Mouse (Mus musculus): ENCODE measurements around the gene Lca5l. TPM values are rescaled to one million over a fixed set of nuclear protein-coding genes. Genes with fewer than 3 reads are reported as not detected.

The Lca5l gene
- polyA plus RNA-seq (2015; fragmentation: Nextera tagmentation; extraction: Ambion mirVana) = 1.2 and 1.6 TPM in 2 replicates

DNA sequence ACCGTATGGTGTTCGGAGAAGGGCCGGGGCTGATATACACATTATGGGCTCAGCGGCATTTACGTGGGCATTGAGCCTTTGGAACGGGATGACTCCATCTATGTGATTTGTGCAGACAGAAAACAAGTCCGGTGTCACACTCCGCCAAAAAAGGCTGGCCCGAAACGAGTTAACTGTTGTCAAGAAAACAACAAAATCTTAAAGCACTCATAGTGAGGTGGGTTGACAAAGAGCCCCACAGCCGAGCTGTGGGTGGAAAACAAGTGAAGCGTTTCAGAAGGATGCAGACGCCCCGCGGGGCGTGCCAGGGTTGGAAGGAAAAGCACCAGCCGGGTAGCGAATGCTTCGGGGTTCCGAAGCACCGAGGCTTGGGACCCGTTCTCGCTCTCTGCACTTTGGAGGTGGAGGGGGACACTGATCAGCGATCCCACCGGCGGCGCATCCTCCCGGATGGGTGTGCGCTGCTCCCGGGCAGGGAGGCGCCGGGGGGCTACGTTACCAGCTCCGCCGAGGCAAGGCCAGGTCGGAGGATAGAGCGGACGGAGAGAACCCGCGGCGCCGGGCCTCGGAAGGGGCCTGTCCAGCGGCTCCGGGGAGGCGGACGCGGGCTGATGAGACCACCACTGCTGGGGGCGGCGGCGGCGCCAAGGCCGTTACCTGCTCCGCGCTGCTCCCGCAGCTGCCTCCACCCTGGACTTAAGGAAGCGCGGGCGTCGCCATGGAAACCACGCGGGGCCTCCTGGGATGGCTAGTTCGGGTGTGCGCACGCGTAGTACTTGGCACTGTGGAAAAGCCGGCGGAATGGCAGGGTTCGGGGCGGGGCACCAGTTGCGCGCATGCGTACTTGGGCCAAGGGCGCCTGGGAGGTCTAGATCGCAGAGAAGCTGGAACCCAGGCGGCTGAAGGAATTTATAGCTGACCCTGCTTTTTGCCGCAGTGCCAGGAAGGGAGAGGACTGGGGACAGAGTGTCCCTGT, at the start of gene Lca5l:
Gene Lca5l, minus strand, starts transcription at position 741 of the 976 bp plus-strand sequence.
- H3K36me3 ChIP-seq = no peaks in the 10 kb centered on the region
- under 1% methylated on average over 77 of the region's 77 CpGs for WGBS
- H3K4me3 ChIP-seq = peak within 1 kb of the TSS; percentile 92
- peaks cover 7% of the 10 kb centered on the region; the same call in 1 of the 2 replicates for H3K27me3 ChIP-seq (replicated peaks)
- H3K27ac ChIP-seq (replicated peaks) = peak within 1 kb of the TSS; percentile 88
- H3K4me2 ChIP-seq = peak within 1 kb of the TSS; percentile 82
- peak within 1 kb of the TSS; percentile 91 for H3K9ac ChIP-seq
- peak; percentile 88 for ATAC-seq (ENCODE audit: extremely low read depth, insufficient number of reproducible peaks, low FRiP score, low TSS enrichment)
- peaks cover 6% of the 10 kb centered on the region for H3K4me1 ChIP-seq
- no peaks in the 10 kb centered on the region for H3K9me3 ChIP-seq

DNA sequence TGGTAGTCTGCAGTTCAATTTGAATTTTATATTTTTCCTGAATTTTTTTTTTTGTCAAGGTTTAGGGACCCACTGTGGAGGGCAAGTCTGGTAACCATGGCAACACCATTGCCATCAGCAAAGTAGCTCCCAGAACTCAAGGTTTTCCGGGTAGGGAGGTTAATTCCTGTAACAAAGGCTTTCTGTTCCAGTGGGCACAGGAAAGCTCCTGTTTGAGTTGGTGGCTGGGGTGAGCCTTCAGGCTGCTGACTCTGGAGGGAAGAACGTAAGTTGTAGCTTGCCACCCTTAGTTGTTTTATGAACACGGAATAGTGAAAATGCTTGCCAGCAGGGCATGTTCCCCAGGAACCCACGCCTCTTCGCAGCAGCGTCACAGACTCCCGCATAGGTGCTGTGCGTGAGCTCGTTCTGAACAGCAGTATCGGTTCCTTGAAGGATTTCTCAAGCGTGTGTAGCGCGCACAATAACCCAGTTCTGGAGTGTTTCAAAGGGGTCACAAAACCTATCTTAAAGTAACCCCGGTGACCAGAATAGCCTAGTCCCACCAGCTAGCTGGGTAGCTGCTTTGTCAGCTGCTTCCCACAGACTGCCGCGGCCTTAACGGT, 43.4 kb upstream of the Lca5l start, which contains the start of gene B3galt5:
Gene B3galt5, plus strand, starts transcription at position 436 of the 605 bp plus-strand sequence.
- WGBS = 77% methylated on average over 17 of the region's 17 CpGs
- H3K9me3 ChIP-seq = no peaks in the 10 kb centered on the region

GRCm38 (mm10) chr16:96233996-96234395, 41.9 kb upstream of the Lca5l start:
- peaks cover under 1% of the 10 kb centered on the region; the same call in 1 of the 2 replicates for H3K4me1 ChIP-seq
- H3K36me3 ChIP-seq = 0 out of 2 replicates have a peak, but pooled peaks cover 2% of the 10 kb centered on the region
- no peaks in the 10 kb centered on the region for H3K27me3 ChIP-seq (replicated peaks)
- no peak overlapping the region for H3K4me3 ChIP-seq
- ATAC-seq (ENCODE audit: extremely low read depth, insufficient number of reproducible peaks, low FRiP score, low TSS enrichment) = no peak
- H3K27ac ChIP-seq (replicated peaks) = no peak overlapping the region
- H3K9ac ChIP-seq = no peak overlapping the region
- H3K4me2 ChIP-seq = no peak overlapping the region
- 83% methylated on average over 8 of the region's 8 CpGs for WGBS
- H3K9me3 ChIP-seq = no peaks in the 10 kb centered on the region

More for the DNA sequence above, 43.4 kb upstream of the Lca5l start, which contains the start of gene B3galt5:
- Histone ChIP-seq H3K9ac (no peak within 1 kb of the TSS), H3K27ac (replicated peaks) (no peak within 1 kb of the TSS), H3K4me2 (no peak within 1 kb of the TSS), H3K27me3 (replicated peaks) (no peaks in the 10 kb centered on the region), H3K36me3 (no peaks in the 10 kb centered on the region), H3K4me1 (no peaks in the 10 kb centered on the region), H3K4me3 (no peak within 1 kb of the TSS)
- no peak for ATAC-seq (ENCODE audit: extremely low read depth, insufficient number of reproducible peaks, low FRiP score, low TSS enrichment)

GRCm38 (mm10) chr16:96231974-96232373, 39.9 kb upstream of the Lca5l start:
- 72% methylated on average over 8 of the region's 8 CpGs for WGBS
- ATAC-seq (ENCODE audit: extremely low read depth, insufficient number of reproducible peaks, low FRiP score, low TSS enrichment) = no peak
- H3K9me3 ChIP-seq = no peaks in the 10 kb centered on the region
- H3K36me3 ChIP-seq = peaks cover 22% of the 10 kb centered on the region
- no peaks in the 10 kb centered on the region for H3K27me3 ChIP-seq (replicated peaks)
- peaks cover 4% of the 10 kb centered on the region for H3K4me1 ChIP-seq
- H3K27ac ChIP-seq (replicated peaks) = no peak overlapping the region
- H3K4me2 ChIP-seq = no peak overlapping the region
- no peak overlapping the region for H3K9ac ChIP-seq
- H3K4me3 ChIP-seq = no peak overlapping the region

DNA sequence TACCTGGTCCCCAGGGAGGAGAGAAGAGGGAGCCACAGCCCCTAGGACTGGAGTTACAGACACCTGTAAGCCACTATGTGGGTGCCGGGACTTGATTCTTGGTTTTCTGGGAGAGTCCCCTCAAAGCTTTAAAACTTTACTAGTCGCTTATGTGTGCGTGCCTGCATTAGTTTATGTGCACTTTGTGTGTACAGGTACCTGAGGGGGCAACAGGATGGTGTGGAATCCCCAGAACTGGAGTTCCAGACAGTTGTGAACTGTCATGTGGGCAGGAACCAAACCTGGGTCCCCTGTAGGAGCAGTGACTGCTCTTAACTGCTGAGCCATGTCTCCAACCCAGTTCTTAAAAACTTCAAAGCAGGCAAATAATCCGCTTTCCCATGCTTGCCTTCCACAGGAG, 39.2 kb upstream of the Lca5l start:
- no peak overlapping the region for H3K27ac ChIP-seq (replicated peaks)
- no peak overlapping the region for H3K4me2 ChIP-seq
- H3K4me3 ChIP-seq = no peak overlapping the region
- no peaks in the 10 kb centered on the region for H3K27me3 ChIP-seq (replicated peaks)
- WGBS = 86% methylated on average over 4 of the region's 4 CpGs
- H3K9me3 ChIP-seq = no peaks in the 10 kb centered on the region
- H3K9ac ChIP-seq = no peak overlapping the region
- peaks cover 4% of the 10 kb centered on the region for H3K4me1 ChIP-seq
- H3K36me3 ChIP-seq = peaks cover 29% of the 10 kb centered on the region
- no peak for ATAC-seq (ENCODE audit: extremely low read depth, insufficient number of reproducible peaks, low FRiP score, low TSS enrichment)

DNA sequence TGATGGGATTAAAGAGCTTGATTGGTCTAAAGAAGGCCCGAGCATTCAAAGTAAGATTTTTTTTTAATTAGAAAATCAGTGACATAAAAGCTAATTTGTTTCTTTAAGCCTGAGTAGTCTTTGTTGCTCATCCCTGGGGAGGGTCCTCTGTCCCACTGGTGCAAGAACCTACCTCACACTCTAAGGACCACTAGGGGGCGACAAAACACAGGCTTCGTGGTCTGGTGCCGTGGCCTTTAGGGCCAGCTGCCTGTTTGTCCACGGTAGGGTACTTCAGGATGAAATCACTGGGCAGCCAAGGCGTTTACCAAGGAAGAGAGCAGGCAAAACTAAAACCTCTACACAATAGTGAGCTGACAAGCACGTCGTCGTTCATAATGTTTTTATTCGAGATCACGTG, 38.3 kb upstream of the Lca5l start:
- H3K36me3 ChIP-seq = peaks cover 37% of the 10 kb centered on the region
- H3K9ac ChIP-seq = no peak overlapping the region
- 34% methylated on average over 11 of the region's 11 CpGs for WGBS
- H3K4me1 ChIP-seq = peaks cover 4% of the 10 kb centered on the region
- no peaks in the 10 kb centered on the region for H3K9me3 ChIP-seq
- ATAC-seq (ENCODE audit: extremely low read depth, insufficient number of reproducible peaks, low FRiP score, low TSS enrichment) = no peak
- H3K4me3 ChIP-seq = no peak overlapping the region
- no peak overlapping the region for H3K4me2 ChIP-seq
- no peak overlapping the region for H3K27ac ChIP-seq (replicated peaks)
- no peaks in the 10 kb centered on the region for H3K27me3 ChIP-seq (replicated peaks)

DNA sequence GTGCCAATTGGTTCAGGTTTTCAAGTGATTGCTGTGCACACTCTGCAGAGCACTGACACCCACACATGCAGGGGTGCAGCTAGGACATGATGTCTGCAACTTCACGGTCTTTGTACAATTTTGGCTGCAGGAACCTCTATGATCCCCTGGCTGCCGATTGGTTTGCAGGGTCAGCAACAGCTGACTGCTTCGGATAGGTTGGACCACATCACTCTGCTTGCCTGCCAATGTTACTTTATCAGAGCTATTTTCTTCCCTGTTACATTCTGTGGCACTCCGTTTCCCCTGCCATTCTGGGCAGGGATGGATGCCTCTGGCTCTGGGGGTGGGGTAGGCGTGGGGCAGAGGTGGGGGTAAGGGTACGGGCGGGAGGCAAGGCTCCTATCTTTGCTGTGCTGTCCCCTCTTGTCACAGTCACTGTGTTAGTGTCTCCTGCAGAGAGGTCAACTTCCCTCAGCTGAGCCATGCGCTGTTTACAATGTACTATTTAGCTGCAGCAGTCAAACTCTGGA, 37.0 kb upstream of the Lca5l start:
- Histone ChIP-seq H3K27ac (replicated peaks) (peak overlapping the region; percentile 39), H3K9ac (0 out of 2 replicates have a peak overlapping the region, but pooled peaks have one; percentile 10), H3K36me3 (peaks cover 49% of the 10 kb centered on the region), H3K9me3 (no peaks in the 10 kb centered on the region), H3K4me2 (no peak overlapping the region), H3K4me3 (no peak overlapping the region), H3K4me1 (peaks cover 4% of the 10 kb centered on the region), H3K27me3 (replicated peaks) (no peaks in the 10 kb centered on the region)
- WGBS = 40% methylated on average over 8 of the region's 8 CpGs
- ATAC-seq (ENCODE audit: extremely low read depth, insufficient number of reproducible peaks, low FRiP score, low TSS enrichment) = 0 out of 2 replicates have a peak, but pooled peaks have one; percentile 42

- peaks cover 4% of the 10 kb centered on the region for H3K4me1 ChIP-seq
- peaks cover 55% of the 10 kb centered on the region for H3K36me3 ChIP-seq
- 0 out of 2 replicates have a peak overlapping the region, but pooled peaks have one; percentile 39 for H3K27ac ChIP-seq (replicated peaks)
- H3K9me3 ChIP-seq = no peaks in the 10 kb centered on the region
- WGBS = 74% methylated on average over 13 of the region's 13 CpGs
- ATAC-seq (ENCODE audit: extremely low read depth, insufficient number of reproducible peaks, low FRiP score, low TSS enrichment) = no peak
- H3K9ac ChIP-seq = no peak overlapping the region
- no peaks in the 10 kb centered on the region for H3K27me3 ChIP-seq (replicated peaks)
- H3K4me3 ChIP-seq = no peak overlapping the region
- H3K4me2 ChIP-seq = no peak overlapping the region
Measured at GRCm38 (mm10) chr16:96228438-96228837, 36.4 kb upstream of the Lca5l start.

DNA sequence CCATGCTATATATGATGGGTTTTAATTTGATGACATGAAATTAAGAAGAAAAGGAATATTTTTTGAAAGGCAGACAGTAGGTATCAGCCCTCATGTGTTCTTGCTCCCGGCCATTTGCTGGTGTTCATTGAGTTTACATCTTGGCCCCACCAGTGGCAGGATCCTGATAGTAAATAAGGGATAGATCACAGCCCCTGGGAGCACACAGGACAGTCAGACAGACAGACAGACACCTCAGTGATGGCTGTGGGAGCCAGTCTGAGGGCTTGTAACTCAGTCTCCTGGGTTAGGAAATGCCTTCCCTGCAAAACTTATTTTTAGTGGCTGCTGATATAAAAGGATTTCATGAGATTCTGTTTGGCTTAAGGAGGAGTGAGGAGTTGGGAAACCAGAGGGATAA, 30.4 kb upstream of the Lca5l start:
- H3K9me3 ChIP-seq = no peaks in the 10 kb centered on the region
- H3K4me2 ChIP-seq = no peak overlapping the region
- H3K4me3 ChIP-seq = no peak overlapping the region
- no peaks in the 10 kb centered on the region for H3K27me3 ChIP-seq (replicated peaks)
- H3K36me3 ChIP-seq = peaks cover 72% of the 10 kb centered on the region
- ATAC-seq (ENCODE audit: extremely low read depth, insufficient number of reproducible peaks, low FRiP score, low TSS enrichment) = no peak
- no peak overlapping the region for H3K27ac ChIP-seq (replicated peaks)
- H3K9ac ChIP-seq = no peak overlapping the region
- 71% methylated on average over 1 of the region's 1 CpGs for WGBS
- peaks cover 22% of the 10 kb centered on the region for H3K4me1 ChIP-seq

DNA sequence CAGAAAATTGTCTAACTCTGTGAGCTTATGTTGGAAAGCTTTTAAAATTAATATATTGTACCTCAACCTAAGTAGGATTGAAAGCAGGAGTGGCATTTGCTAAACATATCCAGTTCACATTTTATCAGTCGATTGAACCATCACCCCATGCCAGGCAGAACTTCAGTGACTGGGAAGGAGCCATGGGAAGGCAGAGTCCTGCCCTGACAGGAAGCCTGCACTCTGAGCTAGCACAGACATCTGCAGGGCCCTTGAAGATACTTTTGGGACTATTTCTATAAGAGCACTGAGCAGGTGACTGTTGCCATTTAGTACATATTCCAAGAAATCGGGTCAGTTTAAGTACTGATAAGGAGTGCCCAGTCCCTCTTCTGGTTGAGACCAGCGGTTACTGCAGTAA, 29.9 kb upstream of the Lca5l start:
- H3K4me3 ChIP-seq = no peak overlapping the region
- peak overlapping the region; percentile 52 for H3K27ac ChIP-seq (replicated peaks)
- no peaks in the 10 kb centered on the region for H3K27me3 ChIP-seq (replicated peaks)
- H3K4me2 ChIP-seq = no peak overlapping the region
- peaks cover 69% of the 10 kb centered on the region for H3K36me3 ChIP-seq
- H3K9ac ChIP-seq = no peak overlapping the region
- H3K4me1 ChIP-seq = peaks cover 22% of the 10 kb centered on the region
- H3K9me3 ChIP-seq = no peaks in the 10 kb centered on the region
- WGBS = 57% methylated on average over 3 of the region's 3 CpGs
- no peak for ATAC-seq (ENCODE audit: extremely low read depth, insufficient number of reproducible peaks, low FRiP score, low TSS enrichment)

DNA sequence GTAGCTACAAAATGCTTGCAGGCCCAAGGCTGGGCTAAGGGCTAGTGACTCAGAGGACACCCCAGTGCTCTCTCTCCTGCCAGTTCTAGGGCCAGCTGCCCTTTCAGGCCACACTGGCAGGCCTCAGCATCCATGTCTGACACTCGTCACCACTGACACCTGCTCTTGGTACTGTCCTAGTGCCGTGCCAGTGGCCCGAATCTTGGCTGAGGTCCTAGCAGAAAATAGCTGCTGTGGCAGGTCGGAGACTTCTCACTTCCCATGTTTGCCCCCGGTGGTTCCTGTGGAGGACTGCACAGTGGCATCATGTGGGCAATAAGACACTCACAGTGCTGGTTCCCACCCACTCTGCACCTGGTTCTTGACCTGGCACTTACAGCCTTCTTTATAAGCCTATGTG, 29.4 kb upstream of the Lca5l start:
- Histone ChIP-seq H3K27me3 (replicated peaks) (no peaks in the 10 kb centered on the region), H3K4me3 (no peak overlapping the region), H3K27ac (replicated peaks) (peak overlapping the region; percentile 52), H3K9ac (no peak overlapping the region), H3K9me3 (no peaks in the 10 kb centered on the region), H3K4me2 (no peak overlapping the region), H3K4me1 (peaks cover 22% of the 10 kb centered on the region), H3K36me3 (peaks cover 69% of the 10 kb centered on the region)
- WGBS = 33% methylated on average over 5 of the region's 5 CpGs
- ATAC-seq (ENCODE audit: extremely low read depth, insufficient number of reproducible peaks, low FRiP score, low TSS enrichment) = no peak
